Mouse (Mus musculus) heart, embryonic 10.5 days (tissue): ENCODE data around the gene Wdr74. TPM values are rescaled to one million over a fixed set of nuclear protein-coding genes. Genes with fewer than 3 reads are reported as not detected.

Source experiments
- DNase-seq: peaks from one replicate; pipeline ENCODE4 v3.0.0-alpha.2; 2017; ENCODE audit warnings: low spot score
- H3K27ac ChIP-seq: fragments of 300-500 bp; sonication (generic); 2 replicates; pipeline ENCODE4 v1.5.1; 2016; ENCODE audit warnings: mild to moderate bottlenecking
- H3K27me3 ChIP-seq: fragments of 300-500 bp; sonication (generic); 2 replicates; pipeline ENCODE4 v1.6.1; 2016; ENCODE audit warnings: mild to moderate bottlenecking; ENCODE audit not compliant: poor library complexity, insufficient read depth, severe bottlenecking
- H3K36me3 ChIP-seq: fragments of 300-500 bp; sonication (generic); 2 replicates; pipeline ENCODE4 v1.6.1; 2016; ENCODE audit warnings: mild to moderate bottlenecking, moderate library complexity
- H3K4me1 ChIP-seq: fragments of 300-500 bp; sonication (generic); 2 replicates; pipeline ENCODE4 v1.6.1; 2016; ENCODE audit warnings: mild to moderate bottlenecking
- H3K4me3 ChIP-seq: fragments of 300-500 bp; sonication (generic); 2 replicates; pipeline ENCODE4 v1.5.1; 2016; ENCODE audit warnings: mild to moderate bottlenecking, moderate library complexity
- H3K9me3 ChIP-seq: fragments of 300-500 bp; sonication (generic); 2 replicates; pipeline ENCODE4 v1.6.1; 2016; ENCODE audit warnings: mild to moderate bottlenecking, moderate library complexity
- WGBS: fragments of 180-500 bp; shearing (Covaris S2); methylation state at CpG from one replicate; pipeline ENCODE4 v1.1.7; 2016; 5-methylcytosine and 5-hydroxymethylcytosine counted together
- polyA plus RNA-seq: library from polyadenylated mRNA; unstranded; fragments of >200 nt; fragmentation: Nextera tagmentation; extraction: Ambion mirVana; gene quantifications from 2 replicates; pipeline ENCODE4 v1.2.1, GENCODE M21; 2016

The Wdr74 gene
- polyA plus RNA-seq, 1 experiment from 2014 or later, result 101 TPM

- Histone ChIP-seq H3K4me3 (no peak overlapping the region), H3K27me3 (no peaks in the 10 kb centered on the region), H3K9me3 (no peaks in the 10 kb centered on the region), H3K36me3 (peaks cover 54% of the 10 kb centered on the region), H3K27ac (no peak overlapping the region), H3K4me1 (peaks cover 26% of the 10 kb centered on the region)
- no peak for DNase-seq
- WGBS, result 92% methylated on average over 6 of the region's 6 CpGs
Observed at GRCm38 (mm10) chr19:8739646-8740045, 4.0 kb downstream of the Wdr74 start.

GRCm38 (mm10) chr19:8740603-8741002 is 5.0 kb downstream of the Wdr74 start, which contains the start of gene 1700092M07Rik:
TSS of gene 1700092M07Rik (plus strand) at chr19:8740718.
- peak within 1 kb of the TSS; percentile 97 for H3K4me3 ChIP-seq
- peaks cover 20% of the 10 kb centered on the region for H3K4me1 ChIP-seq
- WGBS, result 65% methylated on average over 14 of the region's 14 CpGs
- DNase-seq, result no peak
- H3K27me3 ChIP-seq, result no peaks in the 10 kb centered on the region
- no peaks in the 10 kb centered on the region for H3K9me3 ChIP-seq
- H3K27ac ChIP-seq, result peak within 1 kb of the TSS; percentile 98
- H3K36me3 ChIP-seq, result peaks cover 64% of the 10 kb centered on the region

- H3K36me3 ChIP-seq, result peaks cover 71% of the 10 kb centered on the region
- no peaks in the 10 kb centered on the region for H3K9me3 ChIP-seq
- peaks cover 20% of the 10 kb centered on the region for H3K4me1 ChIP-seq
- WGBS, result under 1% methylated on average over 36 of the region's 36 CpGs
- peak within 1 kb of the TSS; percentile 97 for H3K4me3 ChIP-seq
- H3K27ac ChIP-seq, result peak within 1 kb of the TSS; percentile 98
- H3K27me3 ChIP-seq, result no peaks in the 10 kb centered on the region
- peak; percentile 99 for DNase-seq
Observed at GRCm38 (mm10) chr19:8741243-8741869, 5.7 kb downstream of the Wdr74 start, which contains the start of gene Stx5a. TSS of gene Stx5a (plus strand) at chr19:8741413.

- Histone ChIP-seq H3K27ac (peak overlapping the region; percentile 98), H3K27me3 (no peaks in the 10 kb centered on the region), H3K4me3 (peak overlapping the region; percentile 97), H3K36me3 (peaks cover 78% of the 10 kb centered on the region), H3K4me1 (peaks cover 20% of the 10 kb centered on the region), H3K9me3 (no peaks in the 10 kb centered on the region)
- 13% methylated on average over 14 of the region's 14 CpGs for WGBS
- no peak for DNase-seq
Observed at GRCm38 (mm10) chr19:8742176-8742575, 6.5 kb downstream of the Wdr74 start.

- H3K9me3 ChIP-seq, result no peaks in the 10 kb centered on the region
- H3K27me3 ChIP-seq, result no peaks in the 10 kb centered on the region
- no peak overlapping the region for H3K27ac ChIP-seq
- no peak for DNase-seq
- no peak overlapping the region for H3K4me3 ChIP-seq
- peaks cover 78% of the 10 kb centered on the region for H3K36me3 ChIP-seq
- WGBS, result 87% methylated on average over 1 of the region's 1 CpGs
- peaks cover 19% of the 10 kb centered on the region for H3K4me1 ChIP-seq
Observed at GRCm38 (mm10) chr19:8745382-8745781, 9.8 kb downstream of the Wdr74 start.

- 76% methylated on average over 2 of the region's 2 CpGs for WGBS
- DNase-seq, result no peak
- H3K4me1 ChIP-seq, result peaks cover 7% of the 10 kb centered on the region
- H3K4me3 ChIP-seq, result no peak overlapping the region
- H3K27ac ChIP-seq, result no peak overlapping the region
- no peaks in the 10 kb centered on the region for H3K9me3 ChIP-seq
- H3K27me3 ChIP-seq, result no peaks in the 10 kb centered on the region
- H3K36me3 ChIP-seq, result peaks cover 91% of the 10 kb centered on the region
Observed at GRCm38 (mm10) chr19:8747368-8747767, 11.7 kb downstream of the Wdr74 start.

- H3K9me3 ChIP-seq, result no peaks in the 10 kb centered on the region
- DNase-seq, result peak; percentile 63
- WGBS, result 51% methylated on average over 3 of the region's 3 CpGs
- no peak overlapping the region for H3K27ac ChIP-seq
- peaks cover 19% of the 10 kb centered on the region for H3K4me1 ChIP-seq
- H3K4me3 ChIP-seq, result peak overlapping the region; percentile 80
- peaks cover 48% of the 10 kb centered on the region for H3K36me3 ChIP-seq
- H3K27me3 ChIP-seq, result no peaks in the 10 kb centered on the region
Observed at GRCm38 (mm10) chr19:8755652-8756051, 20.0 kb downstream of the Wdr74 start.

GRCm38 (mm10) chr19:8756635-8757387 is 21.2 kb downstream of the Wdr74 start, which contains the start of gene Nxf1:
TSS of gene Nxf1 (plus strand) at chr19:8757073.
- Histone ChIP-seq H3K27me3 (no peaks in the 10 kb centered on the region), H3K36me3 (peaks cover 41% of the 10 kb centered on the region), H3K4me3 (peak within 1 kb of the TSS; percentile 80), H3K27ac (peak within 1 kb of the TSS; percentile 95), H3K4me1 (peaks cover 19% of the 10 kb centered on the region), H3K9me3 (no peaks in the 10 kb centered on the region)
- DNase-seq, result peak; percentile 96
- WGBS, result under 1% methylated on average over 75 of the region's 75 CpGs

- no peak for DNase-seq
- H3K4me1 ChIP-seq, result peaks cover 19% of the 10 kb centered on the region
- 6% methylated on average over 14 of the region's 14 CpGs for WGBS
- H3K27ac ChIP-seq, result peak overlapping the region; percentile 95
- no peaks in the 10 kb centered on the region for H3K27me3 ChIP-seq
- peak overlapping the region; percentile 80 for H3K4me3 ChIP-seq
- peaks cover 41% of the 10 kb centered on the region for H3K36me3 ChIP-seq
- H3K9me3 ChIP-seq, result no peaks in the 10 kb centered on the region
Observed at GRCm38 (mm10) chr19:8757471-8757998, 21.9 kb downstream of the Wdr74 start.

GRCm38 (mm10) chr19:8758899-8759298 is 23.3 kb downstream of the Wdr74 start:
- WGBS, result 77% methylated on average over 2 of the region's 2 CpGs
- 0 out of 2 replicates have a peak overlapping the region, but pooled peaks have one; percentile 80 for H3K4me3 ChIP-seq
- no peaks in the 10 kb centered on the region for H3K27me3 ChIP-seq
- no peak overlapping the region for H3K27ac ChIP-seq
- H3K36me3 ChIP-seq, result peaks cover 43% of the 10 kb centered on the region
- DNase-seq, result no peak
- H3K9me3 ChIP-seq, result no peaks in the 10 kb centered on the region
- peaks cover 19% of the 10 kb centered on the region for H3K4me1 ChIP-seq

GRCm38 (mm10) chr19:8760757-8761156 is 25.1 kb downstream of the Wdr74 start:
- no peak for DNase-seq
- Histone ChIP-seq H3K4me1 (peaks cover 10% of the 10 kb centered on the region), H3K27ac (no peak overlapping the region), H3K4me3 (no peak overlapping the region), H3K36me3 (peaks cover 44% of the 10 kb centered on the region), H3K9me3 (0 out of 2 replicates have a peak, but pooled peaks cover 7% of the 10 kb centered on the region), H3K27me3 (no peaks in the 10 kb centered on the region)
- WGBS, result 87% methylated on average over 2 of the region's 2 CpGs

- Histone ChIP-seq H3K4me1 (peaks cover 2% of the 10 kb centered on the region), H3K27me3 (no peaks in the 10 kb centered on the region), H3K36me3 (peaks cover 67% of the 10 kb centered on the region), H3K9me3 (0 out of 2 replicates have a peak, but pooled peaks cover 7% of the 10 kb centered on the region), H3K4me3 (no peak overlapping the region), H3K27ac (no peak overlapping the region)
- no peak for DNase-seq
- WGBS, result 89% methylated on average over 4 of the region's 4 CpGs
Observed at GRCm38 (mm10) chr19:8763276-8763675, 27.6 kb downstream of the Wdr74 start.

GRCm38 (mm10) chr19:8765562-8765961 is 29.9 kb downstream of the Wdr74 start:
- DNase-seq, result no peak
- WGBS, result 93% methylated on average over 9 of the region's 9 CpGs
- Histone ChIP-seq H3K36me3 (peaks cover 89% of the 10 kb centered on the region), H3K27me3 (no peaks in the 10 kb centered on the region), H3K4me1 (peaks cover 4% of the 10 kb centered on the region; the same call in 1 of the 2 replicates), H3K4me3 (no peak overlapping the region), H3K9me3 (0 out of 2 replicates have a peak, but pooled peaks cover 7% of the 10 kb centered on the region), H3K27ac (no peak overlapping the region)
